Mouse (Mus musculus) cerebellum, adult 9-11 months (tissue): ENCODE data around the gene Mas1.

Experiments used
- DNase-seq: peaks from one replicate; pipeline ENCODE4 v3.0.0; 2022

Gene Mas1

DNA sequence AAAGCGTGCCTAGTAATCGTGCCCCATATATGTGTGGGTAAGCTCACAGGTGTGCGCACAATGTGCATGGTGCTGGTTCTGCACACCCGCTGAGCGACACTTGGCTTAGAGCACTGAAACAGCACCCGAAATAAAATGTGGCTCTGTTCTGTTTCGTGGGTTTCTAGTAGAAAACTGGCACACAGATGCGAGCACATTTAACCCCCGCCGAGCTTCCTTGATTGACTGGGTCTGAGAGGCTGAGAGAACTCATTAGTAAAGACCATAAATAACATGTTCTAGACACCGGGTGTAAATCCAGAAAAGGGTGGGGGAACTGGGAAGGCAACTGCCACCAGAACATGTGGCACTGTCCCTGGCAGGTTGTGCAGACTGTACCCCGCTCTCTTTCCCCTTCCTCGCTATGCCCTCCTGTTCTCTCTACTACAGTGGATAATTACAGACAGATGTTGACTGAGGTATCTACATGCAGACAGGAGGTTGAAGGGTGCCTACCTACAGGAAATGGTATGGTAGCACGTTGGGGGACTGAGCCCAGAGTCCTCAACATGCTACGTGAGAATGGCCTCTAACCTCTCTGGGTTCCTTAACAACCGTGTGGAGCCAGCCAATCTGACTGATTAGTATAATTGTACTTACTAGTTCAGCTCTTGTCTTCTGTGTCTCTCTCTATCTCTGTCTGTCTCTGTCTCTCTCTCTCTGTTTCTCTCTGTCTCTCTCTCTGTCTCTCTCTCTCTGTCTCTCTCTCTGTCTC lies 4.5 kb upstream of the Mas1 start:
- DNase-seq: peak; percentile 54

DNA sequence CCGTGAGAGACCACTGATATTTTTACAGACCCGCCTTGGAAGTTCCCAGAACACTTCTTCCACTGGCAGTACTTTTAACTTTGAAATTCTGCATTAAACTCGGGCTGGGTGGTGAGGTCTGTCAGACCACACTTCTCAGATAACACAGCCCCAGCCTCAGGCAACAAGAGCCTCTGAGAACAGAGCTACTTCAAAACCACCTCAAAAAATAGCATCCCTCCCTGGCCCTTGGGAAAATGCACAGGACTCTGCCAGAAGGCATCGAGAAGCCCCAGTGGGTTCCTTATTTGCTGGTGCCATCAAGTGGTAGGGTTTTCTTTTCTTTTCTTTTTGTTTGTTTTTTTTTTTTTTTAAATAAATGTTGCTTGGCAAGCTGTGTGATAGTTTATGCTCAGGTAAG lies 697 bp upstream of the Mas1 start:
- DNase-seq: no peak

DNA sequence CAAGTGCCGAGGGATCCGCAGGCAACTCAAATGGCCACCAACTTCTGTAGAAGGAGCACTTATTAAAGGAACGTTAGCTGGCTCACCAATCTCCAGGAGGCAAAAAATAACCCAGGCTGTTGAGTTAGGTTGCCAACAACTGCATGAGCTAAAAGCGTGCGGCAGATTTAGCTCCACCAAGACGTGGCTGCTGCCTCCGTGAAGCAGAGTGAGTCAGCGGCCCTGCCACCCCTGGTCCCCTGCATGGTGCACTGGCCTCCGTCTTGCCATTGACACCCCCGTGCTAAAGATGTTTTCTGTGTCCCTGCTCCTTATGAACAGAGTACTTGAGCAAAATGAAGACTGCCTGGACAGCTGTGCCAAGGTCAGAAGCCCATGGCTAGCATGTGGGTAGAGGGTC lies 1.1 kb downstream of the Mas1 start:
- DNase-seq: no peak

DNA sequence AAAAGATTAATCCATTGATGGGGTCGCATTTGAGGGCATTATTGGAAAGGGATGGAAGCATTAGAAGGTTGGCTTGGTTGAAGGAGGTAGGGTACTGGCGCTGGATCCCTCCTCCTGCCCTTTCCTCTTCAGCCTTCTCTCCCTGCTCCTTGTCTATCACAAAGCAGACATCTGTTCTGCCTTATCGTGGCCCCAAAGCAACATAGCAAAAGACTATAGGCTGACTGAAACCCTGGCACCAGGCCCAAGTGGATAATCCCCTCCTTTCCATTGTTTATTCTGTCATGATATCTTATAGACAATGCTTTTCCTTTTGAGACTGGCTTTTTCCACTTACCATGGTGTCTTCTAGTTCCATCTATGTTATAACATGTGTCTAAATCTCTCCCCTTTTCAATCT lies 2.5 kb downstream of the Mas1 start:
- DNase-seq: no peak

DNA sequence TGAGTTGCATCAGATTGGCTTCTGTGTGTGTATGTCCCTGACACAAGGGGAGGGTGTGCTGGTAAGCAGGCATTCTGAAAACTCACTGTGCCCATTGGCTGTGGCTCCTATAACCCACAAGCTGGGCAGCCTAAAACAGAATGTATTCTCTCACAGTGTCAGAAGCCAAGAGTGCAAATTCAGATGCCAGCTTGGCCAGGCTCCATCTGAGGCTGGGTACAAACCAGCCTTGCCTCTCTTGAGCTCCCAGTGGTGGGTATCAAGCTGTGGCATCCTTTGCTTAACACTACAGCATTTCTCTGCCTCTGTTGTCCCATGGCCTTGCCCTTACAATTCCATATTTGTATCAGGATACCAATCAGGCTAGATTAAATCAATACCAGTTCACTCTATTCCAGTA lies 3.8 kb downstream of the Mas1 start:
- peak; percentile 43 for DNase-seq

DNA sequence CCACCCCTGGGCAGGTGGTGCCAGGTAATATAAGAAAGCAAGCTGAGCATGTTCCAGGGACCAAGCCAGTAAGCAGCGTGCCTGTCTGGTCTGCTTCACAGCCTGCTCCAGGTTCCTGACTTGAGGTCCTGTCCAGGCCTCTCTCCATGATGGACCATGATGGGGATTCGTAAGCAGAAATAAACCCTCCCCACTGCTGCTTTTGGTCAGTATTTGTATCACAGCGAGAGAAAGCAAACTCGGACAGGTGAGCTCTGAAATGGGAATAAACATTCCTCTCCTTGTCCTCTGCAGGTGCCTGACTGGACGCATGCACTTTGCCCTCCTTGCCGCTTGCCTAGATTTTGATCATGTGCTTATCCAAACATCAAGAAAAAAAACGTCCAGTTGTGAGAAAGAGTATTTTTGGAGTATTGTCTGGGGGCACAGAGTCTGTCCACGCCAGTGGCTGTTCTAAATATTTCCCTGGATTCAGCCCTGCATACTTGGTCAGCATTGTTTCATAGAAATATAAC lies 8.9 kb downstream of the Mas1 start:
- DNase-seq: no peak

DNA sequence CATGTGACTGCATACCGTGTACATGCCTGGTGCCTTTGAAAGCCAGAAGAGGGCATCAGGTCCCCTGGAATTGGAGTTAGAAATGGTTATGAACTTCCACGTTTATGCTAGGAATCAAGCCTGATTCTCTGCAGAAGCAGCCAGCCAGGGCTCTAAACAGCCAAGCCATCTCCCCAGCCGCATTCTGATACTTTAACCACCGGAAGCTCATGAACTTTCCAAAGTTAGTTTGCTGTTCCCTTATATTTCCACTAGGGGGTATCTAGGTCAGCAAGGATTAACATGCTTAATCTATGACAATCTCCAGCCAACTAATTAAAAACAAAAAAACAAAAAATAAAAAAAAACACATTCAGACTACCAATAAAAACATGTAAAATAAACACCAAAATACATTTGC lies 9.9 kb downstream of the Mas1 start:
- DNase-seq: no peak

DNA sequence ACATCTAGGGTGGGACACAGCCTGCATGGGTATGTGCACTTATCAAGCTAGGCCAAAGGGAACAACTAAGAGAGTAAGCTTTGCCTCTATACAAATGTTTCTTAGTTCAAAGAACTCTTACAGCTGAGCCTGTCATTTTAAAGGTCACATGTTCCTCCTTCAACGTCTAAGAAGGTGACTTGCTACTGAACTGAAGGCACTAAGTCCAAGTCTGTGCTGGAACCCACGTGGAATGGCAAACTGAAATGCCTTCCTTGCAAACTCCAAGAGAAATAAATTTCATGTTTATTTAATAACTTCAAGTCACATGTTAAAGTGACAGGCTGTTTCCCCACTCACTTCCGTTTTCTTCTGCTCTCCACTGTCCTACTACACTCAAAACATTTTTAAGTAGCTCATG lies 10.5 kb downstream of the Mas1 start:
- DNase-seq: no peak

DNA sequence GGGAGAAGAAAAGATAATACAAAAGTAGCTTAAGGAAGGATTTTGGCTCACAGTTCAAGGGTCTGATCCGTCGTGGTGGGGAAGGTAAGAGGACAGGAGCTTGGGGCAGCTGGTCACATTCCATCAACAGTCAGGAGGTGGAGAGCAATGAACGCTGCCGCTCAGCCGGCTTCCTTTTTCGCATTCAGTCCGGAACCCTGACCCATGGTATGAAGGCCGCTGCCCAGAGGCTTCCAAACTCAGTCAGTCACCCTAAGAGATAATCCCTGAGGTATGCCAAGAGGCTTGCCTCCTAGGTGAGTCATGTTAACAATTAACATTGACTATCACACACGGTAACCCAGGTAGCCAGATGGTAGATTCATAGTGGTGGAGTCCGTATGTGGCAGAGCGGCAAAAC lies 13.6 kb downstream of the Mas1 start:
- no peak for DNase-seq

DNA sequence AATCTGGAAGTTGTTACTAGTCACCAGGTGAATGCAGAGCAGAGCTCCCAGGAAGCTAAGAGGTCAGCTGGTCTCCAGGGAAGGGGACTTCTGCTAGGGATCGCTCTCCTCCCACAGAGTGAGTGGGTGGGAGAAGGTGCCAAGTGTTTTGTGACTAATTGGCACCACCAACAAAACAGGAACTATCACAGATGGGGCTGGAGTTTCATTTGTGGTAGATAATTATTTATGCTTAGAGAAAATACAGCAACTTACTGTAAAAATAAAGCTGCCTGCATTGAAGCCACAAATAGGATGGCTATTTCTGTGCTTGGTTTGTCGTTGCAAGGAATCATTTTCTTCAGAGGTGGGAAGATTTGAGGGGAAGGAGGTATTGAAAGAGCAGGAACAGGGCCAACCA lies 14.1 kb downstream of the Mas1 start:
- peak; percentile 47 for DNase-seq

DNA sequence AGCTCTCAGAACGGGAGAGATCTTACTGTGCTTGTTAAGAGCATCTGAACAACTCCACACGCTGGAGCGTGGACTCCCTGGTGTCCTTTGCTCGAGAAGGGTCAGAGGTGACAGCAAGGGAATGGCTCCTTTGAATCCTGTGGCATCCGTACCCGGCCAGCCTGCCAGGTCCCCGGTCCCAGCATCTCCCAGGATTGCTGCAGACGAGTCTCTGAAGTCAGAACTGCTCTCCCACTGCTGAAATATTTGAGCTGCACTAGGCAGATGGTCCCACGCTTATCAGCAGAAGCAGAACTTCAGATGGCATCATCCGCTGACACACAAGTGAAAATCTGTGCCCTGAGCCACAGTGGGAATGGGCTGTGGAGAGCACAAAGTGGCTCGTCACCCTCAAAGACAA lies 16.3 kb downstream of the Mas1 start:
- DNase-seq: no peak

DNA sequence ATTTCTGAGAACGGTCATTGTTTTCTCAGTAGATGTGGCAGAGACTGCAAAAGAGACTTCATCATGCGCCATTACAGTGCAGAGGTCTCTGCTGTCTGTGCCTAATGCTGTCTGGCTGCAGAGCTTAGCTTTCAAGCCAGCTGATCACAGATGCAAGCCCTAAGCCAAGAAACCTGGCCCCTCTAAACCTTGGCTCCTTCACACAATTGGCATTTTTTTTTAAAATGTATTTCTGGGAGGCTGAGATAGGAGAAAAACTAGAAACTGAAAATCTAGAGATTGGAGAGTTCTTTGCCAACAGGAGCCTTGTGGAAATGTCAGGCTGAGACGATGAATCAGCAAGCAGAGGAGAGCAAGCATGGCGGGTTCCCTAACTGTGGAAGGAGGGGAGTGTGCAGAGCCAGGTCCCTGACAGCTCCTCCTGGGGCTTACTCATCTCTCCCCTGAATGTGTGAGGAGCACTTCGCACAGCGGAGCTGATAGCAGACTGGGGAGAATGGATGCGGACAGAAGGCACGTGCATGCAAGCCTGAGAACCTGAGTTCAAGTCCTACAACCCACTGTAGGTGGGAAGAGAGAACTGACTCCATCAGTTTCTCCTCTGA lies 18.1 kb downstream of the Mas1 start:
- no peak for DNase-seq

DNA sequence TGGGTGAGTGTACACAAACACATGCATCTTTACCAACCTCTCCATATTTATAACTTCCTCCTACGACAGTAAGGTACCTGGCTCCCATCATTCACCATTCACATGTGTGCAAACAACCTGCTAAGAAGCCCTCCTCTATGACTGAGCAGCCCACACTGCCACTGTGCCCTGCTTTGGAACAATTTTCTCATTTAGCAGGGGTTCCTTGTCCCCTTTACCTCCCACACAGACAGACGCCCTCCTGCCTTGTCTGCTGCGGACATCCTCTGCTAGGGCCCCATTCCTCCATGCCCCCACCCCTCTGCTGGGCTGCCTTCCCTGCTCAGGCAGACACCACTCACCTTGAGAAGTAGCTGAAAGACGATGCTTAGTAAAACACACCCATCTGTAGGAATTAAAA lies 20.2 kb downstream of the Mas1 start:
- no peak for DNase-seq

DNA sequence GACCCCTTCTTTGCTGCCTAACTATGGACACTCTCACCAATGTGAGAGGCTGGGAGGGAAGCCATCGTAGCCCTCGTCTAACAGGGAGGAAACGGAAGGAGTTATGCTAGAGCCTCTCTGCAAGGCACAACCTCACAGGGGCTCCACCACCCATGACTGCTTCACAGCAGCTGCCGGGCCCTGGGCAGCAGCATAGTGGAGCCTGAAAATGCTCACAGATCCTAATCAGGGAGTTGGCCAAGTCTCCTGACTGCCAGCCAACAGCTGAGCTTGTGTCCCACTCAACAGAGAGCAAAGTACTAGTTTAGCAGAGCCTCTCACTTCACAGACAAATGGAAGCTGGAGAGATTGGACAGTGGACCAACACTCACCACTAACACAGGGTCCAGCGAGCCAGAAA lies 21.5 kb downstream of the Mas1 start:
- DNase-seq: no peak

DNA sequence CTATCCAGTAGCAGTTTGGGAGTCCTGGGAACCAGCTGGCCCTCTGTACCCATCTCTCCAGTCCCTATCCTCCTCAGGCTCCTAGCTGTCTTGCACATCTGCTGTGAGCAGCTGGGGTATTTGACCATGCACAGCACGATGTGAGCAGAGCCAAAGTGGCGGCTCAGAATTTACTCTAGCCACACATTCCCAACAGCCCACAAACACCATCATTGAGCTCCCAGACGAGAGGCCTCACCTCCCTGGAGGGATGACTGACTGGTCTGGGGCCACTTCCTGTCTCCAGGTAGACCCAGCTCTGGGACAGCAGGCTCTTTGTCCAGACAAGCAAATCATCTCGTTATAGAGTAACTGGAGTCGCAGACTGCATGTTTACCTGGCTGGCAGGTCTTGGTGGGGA lies 22.1 kb downstream of the Mas1 start:
- no peak for DNase-seq

DNA sequence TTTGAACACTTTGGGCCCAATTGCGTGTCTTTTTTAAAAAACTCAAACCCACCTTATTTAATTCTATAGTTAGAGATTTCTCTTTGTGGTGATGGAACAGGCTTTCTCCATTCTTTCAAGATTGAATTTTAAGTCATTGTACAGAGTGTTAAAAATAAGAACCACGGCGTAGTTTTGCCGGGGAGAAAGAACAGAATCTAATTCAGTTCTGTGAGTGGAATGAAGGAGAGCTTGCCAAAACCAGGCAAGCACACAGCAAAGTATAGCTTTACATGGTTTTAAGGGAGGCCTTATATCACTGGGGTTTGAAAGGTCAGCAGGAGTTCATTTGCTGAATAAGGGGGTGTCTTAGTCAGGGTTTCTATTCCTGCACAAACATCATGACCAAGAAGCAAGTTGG lies 23.4 kb downstream of the Mas1 start:
- DNase-seq: no peak

DNA sequence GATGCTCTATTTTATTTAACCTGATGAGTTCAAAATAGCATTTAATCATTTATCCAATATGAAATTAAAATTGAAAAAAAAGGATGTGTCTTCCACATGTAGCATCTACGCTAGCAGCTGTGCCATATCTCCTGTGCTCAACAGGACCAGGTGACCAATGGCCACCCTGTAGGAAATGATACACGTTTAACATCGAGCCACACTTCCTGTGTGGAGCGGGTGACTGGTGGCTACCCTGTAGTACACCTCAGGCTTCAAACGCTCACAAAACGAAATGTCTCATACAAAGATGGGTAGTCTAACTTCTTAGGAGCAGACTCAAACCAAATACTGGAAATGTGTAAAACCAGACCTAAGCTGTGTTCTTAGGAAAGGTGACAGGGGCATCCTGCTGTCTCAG lies 24.1 kb downstream of the Mas1 start:
- no peak for DNase-seq

DNA sequence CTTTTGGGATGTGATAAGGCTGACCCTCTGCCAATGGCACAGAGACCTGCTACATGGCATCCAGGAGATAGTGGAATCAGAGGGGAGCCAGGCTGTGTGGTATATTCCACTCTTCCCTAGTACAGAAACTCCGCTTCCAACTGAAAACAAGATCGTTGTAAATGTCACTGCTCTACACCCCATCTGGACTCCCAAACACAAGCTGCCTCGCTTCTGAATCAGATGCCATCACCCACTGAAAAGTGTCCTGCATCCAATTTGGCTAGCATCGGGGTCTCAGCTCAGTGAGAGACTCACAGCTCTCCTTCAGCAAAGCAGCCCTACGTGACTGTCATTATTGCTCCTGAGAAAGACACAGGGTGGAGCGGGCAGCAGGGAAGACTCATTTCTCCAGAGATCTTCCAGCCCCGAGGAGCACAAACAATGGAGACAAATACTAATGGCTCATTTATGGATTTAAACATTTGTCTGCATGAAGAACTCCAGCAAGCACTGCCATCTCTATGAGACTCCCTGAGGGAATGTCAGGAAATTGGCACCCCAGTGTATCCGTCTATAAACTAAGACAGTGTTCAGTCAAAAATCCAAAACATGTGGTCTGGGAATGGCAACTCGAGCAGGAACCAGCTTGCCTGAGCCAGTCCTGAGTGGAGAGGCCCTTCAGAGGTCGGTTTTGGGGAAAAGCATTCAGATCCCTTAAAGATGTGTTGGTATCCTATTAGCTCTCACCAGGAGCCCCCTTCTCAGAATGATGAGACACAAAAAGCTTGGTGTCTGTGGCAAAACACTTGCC lies 28.3 kb downstream of the Mas1 start:
- peak; percentile 69 for DNase-seq

DNA sequence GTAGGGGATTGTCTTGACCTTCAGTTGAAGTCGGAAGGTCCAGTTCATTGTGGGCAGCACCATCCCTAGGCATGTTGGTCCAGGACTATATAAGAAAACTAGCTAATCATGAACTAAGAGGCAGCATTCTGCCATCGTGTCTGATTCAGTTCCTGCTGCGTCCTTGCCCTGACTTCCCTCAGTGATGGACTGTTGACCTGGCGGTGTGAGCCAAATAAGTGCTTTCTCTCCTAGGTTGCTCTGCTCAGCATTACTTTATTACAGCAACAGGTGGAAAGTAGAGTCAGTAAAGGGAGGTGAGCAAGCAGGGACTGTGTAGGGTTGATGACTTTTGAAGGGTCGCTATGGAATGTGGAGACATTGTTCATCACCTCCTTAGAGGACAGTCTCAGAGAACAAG lies 32.2 kb downstream of the Mas1 start:
- no peak for DNase-seq

DNA sequence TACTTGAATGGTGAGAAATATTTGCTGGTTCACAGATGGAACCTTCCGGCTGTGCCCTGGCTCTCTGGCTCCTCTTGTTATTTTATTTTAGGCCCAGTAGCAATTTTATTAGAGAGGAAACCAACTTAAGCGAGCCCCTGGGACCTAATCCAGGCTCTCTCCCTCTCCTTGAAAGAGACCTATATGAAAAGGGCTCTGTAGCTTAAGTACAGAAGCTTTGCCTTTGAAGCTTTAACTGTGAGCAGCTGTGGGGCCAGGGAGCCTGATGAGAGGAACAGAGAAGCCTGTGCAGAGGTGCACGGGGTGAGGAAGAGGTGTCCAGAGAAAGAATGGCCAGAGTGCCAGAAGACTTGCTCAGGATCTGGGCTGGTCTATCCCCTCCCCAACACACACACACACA lies 33.1 kb downstream of the Mas1 start:
- no peak for DNase-seq

DNA sequence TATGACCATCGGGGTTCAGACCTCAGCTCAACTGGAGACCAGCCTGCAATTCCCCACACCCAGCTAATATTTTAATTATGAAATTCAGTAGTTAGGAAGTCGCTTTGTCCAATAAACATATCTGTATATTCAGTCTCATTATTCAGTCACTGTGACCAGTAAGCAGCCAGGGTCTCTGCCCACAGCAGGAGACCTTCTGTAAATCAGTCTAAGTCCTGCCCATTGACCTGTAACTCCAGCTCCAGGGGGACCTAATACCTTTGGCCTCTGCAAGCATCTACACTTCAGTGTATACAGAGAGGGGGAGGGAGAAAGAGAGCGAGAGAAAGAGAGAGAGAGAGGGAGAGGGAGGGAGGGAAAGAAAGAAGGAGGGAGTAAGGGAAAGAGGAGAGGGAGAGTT lies 33.6 kb downstream of the Mas1 start:
- DNase-seq: no peak

DNA sequence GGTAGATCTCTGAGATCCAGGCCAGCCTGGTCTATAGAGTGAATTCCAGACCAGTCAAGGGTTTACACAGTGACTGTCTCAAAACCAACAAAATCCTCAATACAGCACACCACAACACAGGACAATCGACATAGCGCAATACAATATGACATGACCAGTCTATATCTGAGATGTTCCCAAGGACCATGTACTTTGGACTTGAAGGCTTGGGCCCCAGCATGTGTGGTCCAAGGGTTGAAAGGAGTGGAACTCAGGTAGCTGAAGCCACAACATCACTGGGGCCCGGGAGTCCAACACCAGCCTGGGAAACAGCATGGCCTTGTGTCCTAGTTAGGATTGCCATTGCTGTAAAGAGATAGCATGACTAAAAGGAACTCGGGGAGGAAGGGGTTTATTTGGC lies 35.3 kb downstream of the Mas1 start:
- no peak for DNase-seq

DNA sequence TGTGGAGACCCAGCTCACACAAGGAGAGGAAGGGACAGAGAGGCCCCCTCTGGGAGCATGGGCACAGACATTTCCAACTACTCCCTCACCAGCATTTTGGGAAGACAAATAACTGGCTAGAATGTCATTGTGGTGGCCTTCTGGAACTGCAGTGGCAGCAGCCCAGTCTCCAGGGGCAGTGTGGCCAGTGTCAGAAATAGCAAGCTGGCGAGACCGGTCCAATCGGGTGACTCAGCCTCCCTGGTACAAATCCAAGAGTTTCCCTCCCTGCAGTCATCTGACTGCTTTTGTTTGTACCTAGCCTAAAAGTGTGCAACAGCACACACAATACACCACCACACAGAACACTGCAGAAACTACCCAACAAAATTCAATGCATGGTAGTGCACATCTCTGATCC lies 35.7 kb downstream of the Mas1 start:
- peak; percentile 81 for DNase-seq

DNA sequence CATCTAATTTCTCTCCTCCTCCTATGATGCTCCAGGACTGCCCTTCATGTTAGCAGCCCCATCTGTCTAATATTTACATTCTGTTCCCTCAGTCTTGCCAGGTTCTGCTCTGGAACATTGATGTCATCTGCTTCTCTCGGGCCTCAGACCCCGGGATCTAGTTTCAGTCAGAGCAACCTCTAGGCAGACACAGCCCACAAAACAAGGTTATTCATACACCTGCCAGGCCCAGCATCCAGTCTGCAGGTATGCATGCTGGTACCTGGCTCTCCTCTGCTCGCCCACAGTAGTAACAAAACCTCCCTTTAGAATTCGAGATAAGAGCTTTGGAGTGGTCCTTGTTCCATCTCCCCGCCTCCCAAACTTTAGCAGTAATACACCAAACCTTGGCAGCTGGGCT lies 37.6 kb downstream of the Mas1 start:
- DNase-seq: peak; percentile 70
